8 mouse cellular contexts compared by ENCODE assay signal in genomic region chr8:94857011-94857345, GRCm38 (mm10). TPM values are rescaled to one million over a fixed set of nuclear protein-coding genes. Genes with fewer than 3 reads are reported as not detected.
A peak's percentile ranks its signal among the peaks of the same experiment; 100 is the strongest.
DNase-seq lines count a peak whose midpoint lies in the region; ATAC-seq and TF ChIP-seq lines count a peak whose summit lies in the region.

No protein-coding gene starts in this region.

- H3K4me3 ChIP-seq in heart, postnatal 0 days (ENCODE audit: low read depth, low read length), result peak overlapping the region; percentile 81; the same call in 1 of the 2 replicates
- peak overlapping the region; percentile 99 for H3K4me3 ChIP-seq in embryonic facial prominence, embryonic 13.5 days
- peak overlapping the region; percentile 74 for H3K4me3 ChIP-seq in midbrain, embryonic 15.5 days

- DNase-seq in heart, postnatal 0 days (ENCODE audit: low spot score), result no peak
- no peak for DNase-seq in heart, adult 8-10 months (ENCODE audit: low spot score)
- DNase-seq in right cerebral cortex, postnatal 10 days (ENCODE audit: low spot score in 2 of 2), result no peak
- DNase-seq in spleen, postnatal 14 days (ENCODE audit: low spot score in 2 of 2), result no peak

- peaks cover 8% of the 10 kb centered on the region for H3K4me1 ChIP-seq in heart, postnatal 0 days (ENCODE audit: control insufficient read depth, insufficient read depth)
- H3K4me1 ChIP-seq in embryonic facial prominence, embryonic 13.5 days, result peaks cover 26% of the 10 kb centered on the region
- H3K4me1 ChIP-seq in midbrain, embryonic 15.5 days, result peaks cover 18% of the 10 kb centered on the region

- H3K36me3 ChIP-seq in heart, postnatal 0 days (replicated peaks; ENCODE audit: control insufficient read depth, insufficient read depth, low read length), result peaks cover 36% of the 10 kb centered on the region
- H3K36me3 ChIP-seq in embryonic facial prominence, embryonic 13.5 days, result peaks cover 51% of the 10 kb centered on the region
- peaks cover 29% of the 10 kb centered on the region for H3K36me3 ChIP-seq in midbrain, embryonic 15.5 days (replicated peaks)

- H3K27ac ChIP-seq in heart, postnatal 0 days (ENCODE audit: low read depth), result no peak overlapping the region
- no peak overlapping the region for H3K27ac ChIP-seq in embryonic facial prominence, embryonic 13.5 days
- H3K27ac ChIP-seq in midbrain, embryonic 15.5 days, result peak overlapping the region; percentile 51; the same call in 1 of the 2 replicates

- WGBS in heart, postnatal 0 days, result 28% methylated on average over 5 of the region's 5 CpGs
- WGBS in embryonic facial prominence, embryonic 13.5 days, result 33% methylated on average over 5 of the region's 5 CpGs
- WGBS in midbrain, embryonic 15.5 days, result 28% methylated on average over 5 of the region's 5 CpGs

- TF ChIP-seq CTCF in heart, postnatal 0 days (IDR thresholded peaks at IDR 0.05; ENCODE audit: low read depth), result no peak

- 0 out of 2 replicates have a peak, but pooled peaks have one; percentile 3 for ATAC-seq in heart, postnatal 0 days (ENCODE audit: insufficient read depth, low read depth)
- no peak for ATAC-seq in embryonic facial prominence, embryonic 13.5 days (ENCODE audit: insufficient number of reproducible peaks, insufficient read depth, low FRiP score, low TSS enrichment, low read depth)
- peak; percentile 26 for ATAC-seq in inflammation-experienced regulatory T-cells, adult 6 months
- ATAC-seq in midbrain, embryonic 15.5 days (replicated peaks), result peak; percentile 48; the same call in 1 of the 2 replicates
- ATAC-seq in megakaryocyte-erythroid progenitor cell, adult 5-6 weeks (replicated peaks; ENCODE audit: low FRiP score, low TSS enrichment, poor library complexity, severe bottlenecking), result no peak

- peak overlapping the region; percentile 78; the same call in 1 of the 2 replicates for H3K4me2 ChIP-seq in heart, postnatal 0 days (ENCODE audit: low read depth, low read length)
- H3K4me2 ChIP-seq in embryonic facial prominence, embryonic 13.5 days, result peak overlapping the region; percentile 81
- H3K4me2 ChIP-seq in midbrain, embryonic 15.5 days, result 0 out of 2 replicates have a peak overlapping the region, but pooled peaks have one; percentile 17

- H3K9me3 ChIP-seq in heart, postnatal 0 days (replicated peaks; ENCODE audit: control insufficient read depth, low read length), result no peaks in the 10 kb centered on the region
- no peaks in the 10 kb centered on the region for H3K9me3 ChIP-seq in embryonic facial prominence, embryonic 13.5 days
- H3K9me3 ChIP-seq in midbrain, embryonic 15.5 days, result no peaks in the 10 kb centered on the region

- TF ChIP-seq EP300 in heart, postnatal 0 days (IDR thresholded peaks at IDR 0.05; ENCODE audit: low read depth), result no peak

- H3K27me3 ChIP-seq in heart, postnatal 0 days (ENCODE audit: control insufficient read depth, insufficient read depth, low read length), result no peaks in the 10 kb centered on the region
- H3K27me3 ChIP-seq in embryonic facial prominence, embryonic 13.5 days, result no peaks in the 10 kb centered on the region
- no peaks in the 10 kb centered on the region for H3K27me3 ChIP-seq in midbrain, embryonic 15.5 days (replicated peaks)

- H3K9ac ChIP-seq in heart, postnatal 0 days (replicated peaks; ENCODE audit: low read depth, low read length), result peak overlapping the region; percentile 87; the same call in 1 of the 2 replicates
- no peak overlapping the region for H3K9ac ChIP-seq in embryonic facial prominence, embryonic 13.5 days
- no peak overlapping the region for H3K9ac ChIP-seq in midbrain, embryonic 15.5 days

RNA-seq across cellular contexts. Expression of gene Polr2c, which starts 0.3 kb away (rescaled TPM):
- total RNA-seq in heart, postnatal 0 days (2014; rRNA removed; ENCODE audit: low replicate concordance), result 96.3 and 112 TPM in 2 replicates
- 117 and 121 TPM in 2 replicates for polyA plus RNA-seq in heart, postnatal 0 days (2015; fragmentation: Nextera tagmentation; extraction: Ambion mirVana)
- total RNA-seq in heart, adult 8-10 months (2022), result 10 to 100 TPM; 65.4 to 71.4 (median 68.7) TPM
- 152 and 159 TPM in 2 replicates for polyA plus RNA-seq in embryonic facial prominence, embryonic 13.5 days (2015; fragmentation: Nextera tagmentation; extraction: Ambion mirVana)
- 100 to 1,000 TPM in 2 of 3 experiments, 10 to 100 TPM in 1; 85.4 to 108 (median 104) TPM for polyA plus RNA-seq in inflammation-experienced regulatory T-cells, adult 6 months (2017; shearing (Covaris generic))
- 117 and 122 TPM in 2 replicates for polyA plus RNA-seq in midbrain, embryonic 15.5 days (2015; fragmentation: Nextera tagmentation; extraction: Ambion mirVana)
- 62.4 and 91.6 TPM in 2 replicates for total RNA-seq in megakaryocyte-erythroid progenitor cell, adult 5-6 weeks (2014; fragmentation: Nextera tagmentation)
- total RNA-seq in megakaryocyte-erythroid progenitor cell, adult 5-6 weeks (2017), result 49.2 and 93.1 TPM in 2 replicates

RNA-seq across cellular contexts. Expression of gene Ciapin1, which starts 18.8 kb away (rescaled TPM):
- total RNA-seq in heart, postnatal 0 days (2014; rRNA removed; ENCODE audit: low replicate concordance), result 41.6 and 80.6 TPM in 2 replicates
- polyA plus RNA-seq in heart, postnatal 0 days (2015; fragmentation: Nextera tagmentation; extraction: Ambion mirVana), result 84.0 and 92.2 TPM in 2 replicates
- total RNA-seq in heart, adult 8-10 months (2022), result 10 to 100 TPM; 72.2 to 85.6 (median 78.5) TPM
- 109 and 123 TPM in 2 replicates for polyA plus RNA-seq in embryonic facial prominence, embryonic 13.5 days (2015; fragmentation: Nextera tagmentation; extraction: Ambion mirVana)
- 100 to 1,000 TPM; 107 to 149 (median 110) TPM for polyA plus RNA-seq in inflammation-experienced regulatory T-cells, adult 6 months (2017; shearing (Covaris generic))
- 211 and 217 TPM in 2 replicates for polyA plus RNA-seq in midbrain, embryonic 15.5 days (2015; fragmentation: Nextera tagmentation; extraction: Ambion mirVana)
- 52.3 and 71.1 TPM in 2 replicates for total RNA-seq in megakaryocyte-erythroid progenitor cell, adult 5-6 weeks (2014; fragmentation: Nextera tagmentation)
- 31.6 and 38.2 TPM in 2 replicates for total RNA-seq in megakaryocyte-erythroid progenitor cell, adult 5-6 weeks (2017)

RNA-seq across cellular contexts. Expression of gene Coq9, which starts 18.9 kb away (rescaled TPM):
- 620 and 677 TPM in 2 replicates for total RNA-seq in heart, postnatal 0 days (2014; rRNA removed; ENCODE audit: low replicate concordance)
- 290 and 300 TPM in 2 replicates for polyA plus RNA-seq in heart, postnatal 0 days (2015; fragmentation: Nextera tagmentation; extraction: Ambion mirVana)
- total RNA-seq in heart, adult 8-10 months (2022), result 100 to 1,000 TPM; 675 to 794 (median 735) TPM
- 61.8 and 65.9 TPM in 2 replicates for polyA plus RNA-seq in embryonic facial prominence, embryonic 13.5 days (2015; fragmentation: Nextera tagmentation; extraction: Ambion mirVana)
- polyA plus RNA-seq in inflammation-experienced regulatory T-cells, adult 6 months (2017; shearing (Covaris generic)), result 10 to 100 TPM; 35.5 to 40.6 (median 37.5) TPM
- 56.8 and 58.3 TPM in 2 replicates for polyA plus RNA-seq in midbrain, embryonic 15.5 days (2015; fragmentation: Nextera tagmentation; extraction: Ambion mirVana)
- total RNA-seq in megakaryocyte-erythroid progenitor cell, adult 5-6 weeks (2014; fragmentation: Nextera tagmentation), result 64.1 and 92.7 TPM in 2 replicates
- total RNA-seq in megakaryocyte-erythroid progenitor cell, adult 5-6 weeks (2017), result 46.0 and 49.4 TPM in 2 replicates

RNA-seq across cellular contexts. Expression of gene Dok4, which starts 19.2 kb away (rescaled TPM):
- 43.4 and 59.1 TPM in 2 replicates for total RNA-seq in heart, postnatal 0 days (2014; rRNA removed; ENCODE audit: low replicate concordance)
- polyA plus RNA-seq in heart, postnatal 0 days (2015; fragmentation: Nextera tagmentation; extraction: Ambion mirVana), result 27.7 and 28.7 TPM in 2 replicates
- total RNA-seq in heart, adult 8-10 months (2022), result 10 to 100 TPM in 3 of 4 experiments, 1 to 10 TPM in 1; 9.2 to 15.2 (median 14.8) TPM
- polyA plus RNA-seq in embryonic facial prominence, embryonic 13.5 days (2015; fragmentation: Nextera tagmentation; extraction: Ambion mirVana), result 23.2 and 23.7 TPM in 2 replicates
- under 1 TPM; 0.35 to 0.50 (median 0.50) TPM for polyA plus RNA-seq in inflammation-experienced regulatory T-cells, adult 6 months (2017; shearing (Covaris generic))
- 92.9 and 99.7 TPM in 2 replicates for polyA plus RNA-seq in midbrain, embryonic 15.5 days (2015; fragmentation: Nextera tagmentation; extraction: Ambion mirVana)
- total RNA-seq in megakaryocyte-erythroid progenitor cell, adult 5-6 weeks (2014; fragmentation: Nextera tagmentation), result 1.2 TPM in 1 of 2 replicates, not detected in the other
- total RNA-seq in megakaryocyte-erythroid progenitor cell, adult 5-6 weeks (2017), result 1.6 TPM in 1 of 2 replicates, not detected in the other

RNA-seq across cellular contexts. Expression of gene Ccl17, which starts 46.7 kb away (rescaled TPM):
- total RNA-seq in heart, postnatal 0 days (2014; rRNA removed; ENCODE audit: low replicate concordance), result not detected in 2 replicates
- polyA plus RNA-seq in heart, postnatal 0 days (2015; fragmentation: Nextera tagmentation; extraction: Ambion mirVana), result 0.25 TPM in 1 of 2 replicates, not detected in the other
- total RNA-seq in heart, adult 8-10 months (2022), result not detected
- not detected in 2 replicates for polyA plus RNA-seq in embryonic facial prominence, embryonic 13.5 days (2015; fragmentation: Nextera tagmentation; extraction: Ambion mirVana)
- polyA plus RNA-seq in inflammation-experienced regulatory T-cells, adult 6 months (2017; shearing (Covaris generic)), result not detected
- 0.50 and 0.74 TPM in 2 replicates for polyA plus RNA-seq in midbrain, embryonic 15.5 days (2015; fragmentation: Nextera tagmentation; extraction: Ambion mirVana)
- 1.6 and 2.0 TPM in 2 replicates for total RNA-seq in megakaryocyte-erythroid progenitor cell, adult 5-6 weeks (2014; fragmentation: Nextera tagmentation)
- 5.6 and 6.0 TPM in 2 replicates for total RNA-seq in megakaryocyte-erythroid progenitor cell, adult 5-6 weeks (2017)

Comparison
In these comparisons a context has a peak if more than half of its experiments do, and no peak if none do; other contexts are left out.
1. ATAC-seq: peak in heart, postnatal 0 days (single experiment), inflammation-experienced regulatory T-cells, adult 6 months (single experiment) and midbrain, embryonic 15.5 days (single experiment); none in embryonic facial prominence, embryonic 13.5 days (single experiment) and megakaryocyte-erythroid progenitor cell, adult 5-6 weeks (single experiment).
2. H3K4me2 ChIP-seq: peak in every context shown above with its lines; median percentile 81 in embryonic facial prominence, embryonic 13.5 days; 78 in heart, postnatal 0 days; 17 in midbrain, embryonic 15.5 days.
3. Peak in every context shown above with its lines, with median percentiles within 50 percentile points of each other: H3K4me3 ChIP-seq.